Mouse (Mus musculus) brain, adult 10 weeks (tissue): ENCODE results near the gene Rhbdl1. TPM values are rescaled to one million over a fixed set of nuclear protein-coding genes. Genes with fewer than 3 reads are reported as not detected.

Experiments
- polyA plus RNA-seq: library from polyadenylated mRNA; stranded (reverse); fragments of 350-450 nt; fragmentation: Illumina TruSeq; extraction: RNeasy Lipid Tissue Mini Kit (QIAGEN cat#74804); gene quantifications from one replicate; pipeline ENCODE4 v1.2.3, GENCODE M21; 2015; ENCODE audit warnings: low read depth, low replicate concordance

Rhbdl1 gene
- polyA plus RNA-seq, 1 experiment from 2014 or later, result 44.6 TPM

Other genes starting within 250 kb of the Rhbdl1 start
- 297 TPM for gene Gng13, start 120.1 kb downstream of the Rhbdl1 start, polyA plus RNA-seq
- gene Chtf18, start 109.9 kb downstream of the Rhbdl1 start, polyA plus RNA-seq, result 1.5 TPM
- gene Rpusd1, start 109.6 kb downstream of the Rhbdl1 start, polyA plus RNA-seq, result 78.9 TPM
- 0.33 TPM for gene Mslnl, start 101.3 kb downstream of the Rhbdl1 start, polyA plus RNA-seq
- 2.9 TPM for gene Msln, start 82.9 kb downstream of the Rhbdl1 start, polyA plus RNA-seq
- gene Narfl, start 63.5 kb downstream of the Rhbdl1 start, polyA plus RNA-seq, result 32.3 TPM
- gene Haghl, start 51.6 kb downstream of the Rhbdl1 start, polyA plus RNA-seq, result 139 TPM
- 0.62 TPM for gene Ccdc78, start 50.7 kb downstream of the Rhbdl1 start, polyA plus RNA-seq
- 88.4 TPM for gene Fam173a, start 44.4 kb downstream of the Rhbdl1 start, polyA plus RNA-seq
- 1.7 TPM for gene AC134908.4, start 41.6 kb downstream of the Rhbdl1 start, polyA plus RNA-seq
- 128 TPM for gene Metrn, start 40.2 kb downstream of the Rhbdl1 start, polyA plus RNA-seq
- 572 TPM for gene Fbxl16, start 28.2 kb downstream of the Rhbdl1 start, polyA plus RNA-seq
- gene Wdr24, start 13.7 kb downstream of the Rhbdl1 start, polyA plus RNA-seq, result 22.9 TPM
- 42.7 TPM for gene Jmjd8, start 8.4 kb downstream of the Rhbdl1 start, polyA plus RNA-seq
- gene Stub1, start 3.9 kb downstream of the Rhbdl1 start, polyA plus RNA-seq, result 169 TPM
- gene Gm20683, start 4.5 kb upstream of the Rhbdl1 start, polyA plus RNA-seq, result 23.4 TPM
- gene Rhot2, start 7.6 kb upstream of the Rhbdl1 start, polyA plus RNA-seq, result 84.4 TPM
- gene Wdr90, start 24.2 kb upstream of the Rhbdl1 start, polyA plus RNA-seq, result 21.2 TPM
- 19.9 TPM for gene Mcrip2, start 31.5 kb upstream of the Rhbdl1 start, polyA plus RNA-seq
- 49.7 TPM for gene Mettl26, start 37.8 kb upstream of the Rhbdl1 start, polyA plus RNA-seq
- 0.33 TPM for gene Wfikkn1, start 43.6 kb upstream of the Rhbdl1 start, polyA plus RNA-seq
- 40.3 TPM for gene Rab40c, start 82.4 kb upstream of the Rhbdl1 start, polyA plus RNA-seq
- 95.8 TPM for gene Pigq, start 107.6 kb upstream of the Rhbdl1 start, polyA plus RNA-seq
- gene Nhlrc4, start 107.7 kb upstream of the Rhbdl1 start, polyA plus RNA-seq, result 0.42 TPM
- 0.97 TPM for gene A930017K11Rik, start 115.3 kb upstream of the Rhbdl1 start, polyA plus RNA-seq
- 23.5 TPM for gene Capn15, start 148.5 kb upstream of the Rhbdl1 start, polyA plus RNA-seq
- 54.5 TPM for gene Rab11fip3, start 232.3 kb upstream of the Rhbdl1 start, polyA plus RNA-seq